Mouse (Mus musculus) neutrophil, adult 5-6 weeks (primary cell): ENCODE results near the gene Slco4c1. TPM values are rescaled to one million over a fixed set of nuclear protein-coding genes. Genes with fewer than 3 reads are reported as not detected.

Experiments used
- ATAC-seq: fragments of 151-379, 151-347 bp; 2 replicates; pipeline ENCODE4 v1.8.0; 2017; ENCODE audit warnings: mild to moderate bottlenecking, moderate TSS enrichment; ENCODE audit not compliant: insufficient number of reproducible peaks, poor library complexity, low FRiP score, severe bottlenecking; ENCODE audit errors: extremely low read depth
- total RNA-seq: library from RNA; stranded (forward); fragments of 200-1000 nt; gene quantifications from 2 replicates; pipeline ENCODE4 v1.2.3, GENCODE M21; 2017

Gene Slco4c1
- 8.6 and 9.3 TPM in 2 replicates for total RNA-seq

DNA sequence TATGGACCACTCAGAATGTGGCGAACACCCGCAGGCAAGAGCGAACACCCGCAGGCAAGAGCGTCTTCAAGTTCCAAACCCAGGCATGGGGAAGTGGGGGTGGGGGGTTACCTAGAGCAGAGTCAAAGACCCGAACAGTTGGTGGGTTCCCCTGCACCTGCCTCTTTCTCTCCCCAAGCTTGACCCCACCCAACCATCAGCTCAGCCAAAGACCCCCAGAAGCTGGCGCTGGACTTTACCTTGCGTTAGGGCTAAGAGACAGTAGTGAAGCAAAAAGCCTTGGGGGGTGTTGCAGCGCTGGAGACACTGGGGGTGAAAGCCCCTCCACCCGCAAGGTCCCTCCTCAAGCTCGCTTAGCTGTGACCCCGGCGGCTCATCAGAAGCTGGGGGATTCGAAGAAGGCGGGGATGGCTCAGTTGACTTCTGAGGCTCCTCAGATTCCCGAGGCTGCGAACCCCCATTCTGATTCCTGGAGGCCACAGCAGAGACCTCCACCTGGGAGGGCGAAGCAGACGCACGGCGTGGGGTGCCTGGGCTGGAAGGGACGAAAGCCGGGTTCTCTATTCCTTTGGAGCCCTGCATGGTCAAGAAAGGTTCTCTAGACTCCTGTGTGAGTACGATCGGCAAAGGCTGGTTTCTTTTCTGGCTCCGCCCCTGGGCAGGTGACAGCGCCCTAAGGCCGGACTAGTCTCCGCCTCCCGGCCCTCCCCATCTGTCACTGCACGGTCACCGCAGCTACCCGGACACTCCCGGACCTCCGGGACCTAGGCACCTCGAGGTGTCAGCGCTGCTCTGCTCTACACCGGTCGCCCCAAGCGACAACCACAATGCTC lies at the start of gene Slco4c1:
Slco4c1 (minus strand) TSS at position 644 of the 833 bp plus-strand sequence.
- peak; percentile 98 for ATAC-seq

DNA sequence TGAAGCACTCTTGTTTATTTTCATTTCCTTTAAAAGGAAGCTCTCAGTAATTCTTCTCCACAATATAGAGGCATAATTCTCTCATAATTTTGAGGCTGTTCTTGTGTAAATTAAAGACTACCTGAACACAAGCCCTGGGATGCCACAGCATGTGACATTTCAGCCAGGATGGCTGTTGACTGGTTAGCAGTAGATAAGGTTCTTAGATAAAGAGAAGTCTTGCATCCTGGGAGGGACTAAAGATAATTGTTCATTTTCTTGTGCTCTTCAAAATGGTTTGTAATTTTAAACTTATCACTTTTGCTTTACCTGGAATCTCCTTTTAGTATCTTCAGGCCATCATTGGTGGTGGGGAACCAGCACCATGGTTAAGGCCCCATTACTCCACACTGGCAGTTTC lies 45.4 kb upstream of the Slco4c1 start:
- no peak for ATAC-seq

DNA sequence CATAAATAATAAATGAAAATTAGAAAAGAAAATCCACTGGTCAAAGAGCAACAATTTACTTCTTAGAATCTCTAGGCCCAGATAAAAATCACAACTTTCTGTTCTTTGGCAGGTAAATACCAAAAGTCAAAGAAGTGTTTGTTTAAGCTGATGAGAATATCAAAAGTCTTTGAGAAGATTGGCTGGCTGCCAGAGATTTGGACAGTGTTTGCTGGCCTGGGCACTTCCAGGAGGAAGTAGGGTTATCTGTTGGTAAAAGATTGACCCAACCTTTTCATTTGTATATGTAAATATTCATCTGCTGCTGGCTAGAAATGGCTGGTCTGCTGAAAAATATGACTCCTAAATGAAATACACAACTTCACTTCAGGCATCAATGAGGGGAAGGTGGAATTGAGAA lies 11.8 kb upstream of the Slco4c1 start:
- ATAC-seq, result no peak

DNA sequence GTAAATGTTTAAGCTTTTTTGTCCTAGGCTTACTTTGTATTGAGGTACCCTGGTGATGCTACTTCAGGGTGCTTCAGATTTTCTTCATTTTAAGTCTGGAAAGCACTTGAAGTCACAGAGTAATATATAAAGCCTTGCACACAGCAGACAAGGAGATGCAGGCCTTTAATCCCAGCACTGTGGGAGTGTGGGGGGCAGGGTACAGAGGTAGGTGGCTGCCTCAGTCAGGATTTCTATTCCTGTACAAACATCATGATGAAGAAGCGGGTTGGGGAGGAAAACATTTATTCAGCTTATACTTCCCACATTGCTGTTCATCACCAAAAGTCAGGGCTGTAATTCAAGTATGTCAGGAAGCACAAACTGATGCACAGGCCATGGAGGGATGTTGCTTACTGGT lies 6.6 kb upstream of the Slco4c1 start:
- no peak for ATAC-seq

DNA sequence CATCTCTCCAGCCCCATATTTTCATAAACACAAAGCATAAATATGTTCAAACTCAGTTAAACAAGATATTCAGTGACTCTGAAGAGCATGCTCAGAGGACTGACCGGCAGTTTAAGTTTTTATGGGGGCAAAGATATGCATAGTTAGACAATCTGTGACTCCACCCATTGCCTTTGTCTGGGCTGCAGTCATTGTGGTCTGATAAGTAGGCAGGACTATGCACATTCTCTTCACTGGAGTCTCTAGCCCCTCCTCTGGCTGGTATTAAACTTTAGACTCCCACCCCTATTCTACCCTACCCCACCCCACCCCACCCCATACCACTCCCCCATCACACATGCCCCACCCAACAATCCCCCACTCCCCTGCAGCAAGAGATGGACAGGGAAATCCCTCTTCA lies 4.1 kb upstream of the Slco4c1 start:
- ATAC-seq, result no peak

DNA sequence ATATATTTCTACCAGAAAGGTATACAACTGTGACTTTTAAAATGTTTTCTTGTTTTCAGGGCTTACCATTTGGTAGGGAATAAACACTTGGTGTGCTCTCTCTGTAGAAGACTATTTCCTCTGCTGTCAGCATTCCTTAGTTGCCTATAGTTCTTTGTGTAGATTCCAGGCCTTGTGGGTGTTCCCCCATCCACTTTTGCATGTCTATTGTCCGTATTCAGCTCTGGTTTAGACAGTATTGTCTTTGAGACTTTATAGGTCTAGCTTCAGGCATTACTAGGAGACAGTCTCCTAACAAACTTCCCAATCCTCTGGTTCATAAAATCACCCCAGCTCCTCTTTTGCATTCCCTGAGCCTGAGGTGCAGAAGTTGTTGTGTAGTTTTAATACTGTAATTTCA lies 2.7 kb upstream of the Slco4c1 start:
- ATAC-seq, result no peak

DNA sequence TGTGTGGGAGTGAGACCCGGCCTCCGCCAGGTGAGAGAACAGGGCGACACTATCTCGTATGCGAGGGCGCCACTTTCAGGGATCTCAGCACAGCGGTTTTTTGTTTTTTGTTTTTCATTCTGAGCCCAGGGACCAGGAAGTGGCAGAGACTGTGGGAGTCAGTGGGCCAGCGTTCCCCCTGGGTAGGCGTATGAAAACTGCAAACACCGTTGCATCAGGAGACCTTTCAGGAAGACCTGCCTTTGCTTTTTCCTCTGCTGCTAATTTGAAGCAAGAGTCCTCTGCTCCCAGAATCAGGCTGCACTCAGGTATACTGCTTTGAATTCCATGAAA lies 356 bp upstream of the Slco4c1 start:
- no peak for ATAC-seq

DNA sequence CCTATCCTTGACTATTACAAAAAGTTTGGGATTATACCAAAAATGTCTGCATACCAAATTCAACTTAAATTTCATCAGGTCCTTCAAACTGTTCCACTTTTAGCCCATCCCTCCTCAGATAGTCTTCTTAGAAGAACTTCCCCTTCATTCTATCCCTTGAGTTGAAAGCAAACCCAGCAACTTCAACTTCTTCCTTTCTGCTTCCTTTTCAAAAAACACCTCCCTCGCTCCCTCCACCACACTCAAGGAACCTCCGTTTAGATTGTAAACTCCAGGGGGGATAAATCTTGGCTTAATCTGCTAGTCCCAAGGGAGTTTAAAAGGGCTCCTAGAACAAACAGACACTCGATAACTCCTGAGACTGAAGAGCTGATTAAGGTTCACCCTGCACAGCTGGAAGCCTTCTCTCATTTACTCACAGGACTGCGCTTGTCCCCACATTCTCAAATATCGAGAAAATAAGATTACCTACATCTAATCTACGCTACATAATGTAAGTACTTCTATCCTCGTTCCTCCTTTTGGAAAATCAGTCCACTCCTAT lies 1.1 kb downstream of the Slco4c1 start:
- ATAC-seq, result no peak

DNA sequence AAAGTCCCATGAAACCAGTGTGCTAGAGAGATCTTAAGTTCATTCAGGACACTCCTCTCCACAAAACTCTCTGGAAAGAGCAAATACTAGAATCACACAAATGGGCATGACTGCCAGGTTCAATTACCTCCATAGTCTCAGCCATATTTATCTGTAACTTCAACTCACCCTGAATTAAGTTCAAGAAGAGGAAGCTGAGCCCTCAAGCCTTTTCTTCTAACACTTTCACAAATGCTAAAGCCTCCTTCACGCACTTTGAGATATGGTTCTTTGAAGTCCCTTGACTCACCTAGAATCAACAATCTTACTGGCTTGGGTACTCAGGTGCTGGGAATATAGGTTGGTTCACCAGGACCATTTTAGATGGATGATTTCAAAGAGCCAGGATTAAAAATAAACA lies 3.2 kb downstream of the Slco4c1 start:
- ATAC-seq, result no peak

DNA sequence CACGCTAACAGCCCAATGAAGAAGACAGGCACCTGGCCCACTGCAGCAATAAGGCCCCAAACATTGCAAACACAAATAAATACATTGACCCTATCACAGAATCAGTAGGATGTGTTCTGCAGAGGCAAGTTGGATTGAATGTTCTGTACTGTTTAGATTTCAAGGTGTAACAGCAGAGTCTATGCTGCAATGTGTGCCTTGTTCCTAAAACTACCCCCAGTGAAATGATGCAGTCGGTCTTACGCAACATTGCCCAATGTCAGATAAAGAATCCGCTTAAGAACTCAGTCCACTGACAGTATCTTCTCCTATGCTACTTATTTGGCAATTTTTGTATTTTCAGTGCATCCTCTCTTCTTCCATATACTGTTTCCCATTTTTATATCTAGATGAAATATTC lies 6.0 kb downstream of the Slco4c1 start:
- peak; percentile 91 for ATAC-seq

DNA sequence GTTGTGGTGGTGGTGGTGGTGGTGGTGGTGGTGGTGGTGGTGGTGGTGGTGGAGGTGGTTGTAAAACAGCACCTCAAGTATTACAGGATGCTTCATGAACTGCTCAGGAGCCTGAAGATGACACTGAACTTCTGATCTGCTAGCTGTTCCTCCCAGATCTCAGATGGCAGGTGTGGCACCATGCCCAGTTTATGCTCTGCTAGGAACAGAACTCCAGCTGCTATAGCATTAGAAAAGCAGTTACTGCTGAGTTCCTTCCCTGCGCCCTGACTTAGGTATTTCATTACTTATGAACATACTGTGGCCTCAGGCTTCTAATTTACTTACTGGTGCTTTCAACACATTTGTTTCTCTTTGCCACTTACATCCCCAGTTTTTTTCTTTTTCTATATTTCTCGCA lies 7.9 kb downstream of the Slco4c1 start:
- no peak for ATAC-seq

DNA sequence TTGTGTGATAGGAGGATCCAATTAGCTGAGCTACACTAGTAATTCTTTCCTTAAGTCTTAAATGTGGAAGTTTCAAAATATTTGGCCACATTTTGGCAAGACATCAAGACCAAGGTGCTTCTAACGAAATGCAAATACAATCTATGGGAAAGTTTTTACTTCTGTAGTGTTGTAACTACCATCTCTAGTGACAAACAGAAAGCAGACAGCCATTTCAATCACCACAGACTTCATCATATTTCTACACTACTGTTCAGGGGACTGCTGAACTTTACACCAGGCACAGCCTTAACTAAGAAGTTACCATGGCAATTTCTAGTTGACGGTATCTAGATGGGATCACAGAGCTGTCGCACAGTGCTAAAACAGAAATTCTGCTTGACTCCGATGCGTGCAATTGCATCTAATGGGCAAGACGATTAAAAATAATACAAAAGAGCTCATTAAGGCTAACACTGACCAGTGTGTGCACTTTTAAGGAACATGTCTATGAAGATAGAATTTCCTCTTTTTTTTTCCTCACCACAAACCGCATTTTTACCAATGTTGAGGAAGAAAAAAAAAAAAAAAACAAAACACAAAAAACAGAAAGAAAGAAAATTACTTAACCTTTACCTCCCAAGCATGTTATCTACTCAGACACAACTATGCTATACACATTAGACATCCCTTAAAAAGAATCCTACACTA lies 11.8 kb downstream of the Slco4c1 start:
- ATAC-seq, result peak; percentile 58; the same call in 1 of the 2 replicates

DNA sequence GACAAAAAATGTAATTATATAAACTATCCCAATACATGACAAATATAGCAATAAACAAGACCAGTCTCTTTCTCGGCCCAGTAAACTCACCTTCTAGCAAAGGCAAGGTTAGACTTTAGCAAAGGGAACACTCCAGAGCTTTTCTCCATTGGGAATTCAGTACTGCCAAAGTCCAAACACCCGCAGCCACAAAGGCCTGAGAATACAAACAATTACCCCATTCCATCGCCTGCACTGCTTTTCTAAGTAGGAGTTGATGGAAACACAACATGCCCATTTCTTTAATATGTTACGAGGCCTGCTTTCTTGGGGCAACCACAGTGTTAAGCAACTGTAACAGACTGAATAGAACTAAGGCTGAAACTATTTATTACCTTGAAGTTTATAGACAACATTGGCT lies 18.4 kb downstream of the Slco4c1 start:
- ATAC-seq, result no peak

DNA sequence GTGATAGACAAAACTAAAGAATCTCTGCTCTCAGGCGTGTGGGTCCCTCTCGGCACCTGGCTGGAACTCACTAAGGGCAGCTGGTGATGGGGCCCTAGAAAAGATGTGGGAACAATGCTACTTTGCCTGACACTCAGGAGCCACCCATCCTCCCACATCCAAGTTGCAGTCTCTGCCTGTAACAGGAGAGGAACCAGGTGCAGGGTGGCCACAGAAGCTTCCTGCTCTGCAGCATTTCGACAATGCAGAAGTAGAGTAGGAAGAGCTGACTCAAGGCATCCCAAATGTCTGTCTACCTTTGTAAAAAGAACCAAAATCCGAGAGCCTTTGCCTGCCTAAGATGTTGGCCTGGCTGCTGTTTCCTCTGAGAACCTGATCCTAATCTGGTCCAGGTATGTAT lies 22.9 kb downstream of the Slco4c1 start:
- peak; percentile 63; the same call in 1 of the 2 replicates for ATAC-seq

DNA sequence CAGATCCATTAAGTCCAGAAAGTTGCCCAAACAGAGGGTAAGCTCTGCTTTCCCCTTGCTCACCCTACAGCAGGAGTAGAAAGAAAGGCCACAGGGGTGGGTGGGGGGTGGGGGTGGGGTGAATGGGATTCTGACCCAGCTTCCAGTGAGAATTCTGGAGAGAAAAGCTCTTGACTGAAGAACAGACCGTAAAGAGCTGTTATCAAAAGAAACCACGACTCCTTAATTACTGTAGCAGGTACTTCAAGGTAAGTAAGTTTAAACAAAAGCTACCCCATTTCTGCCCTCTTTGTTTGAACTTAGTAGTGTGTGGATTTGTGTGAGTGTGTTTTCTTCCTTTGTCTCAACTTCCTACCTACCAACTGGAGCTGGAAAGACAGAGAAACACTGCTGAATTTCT lies 23.4 kb downstream of the Slco4c1 start:
- ATAC-seq, result no peak

DNA sequence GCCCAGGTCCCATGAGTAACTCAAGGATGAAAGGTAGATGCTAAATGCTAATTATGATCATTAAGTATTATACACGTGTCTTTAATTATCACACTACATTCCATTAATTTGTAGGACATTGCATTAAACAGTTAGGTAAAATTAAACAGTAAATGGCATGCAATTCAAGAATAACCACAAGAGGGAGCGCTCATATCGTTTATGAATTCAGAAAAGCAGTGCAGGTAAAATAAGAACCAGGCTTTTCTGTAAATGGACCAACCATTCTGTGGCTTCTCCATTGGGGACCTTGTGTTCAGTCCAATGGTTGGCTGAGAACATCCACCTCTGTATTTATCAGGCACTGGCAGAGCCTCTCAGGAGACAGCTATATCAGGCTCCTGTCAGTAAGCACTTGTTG lies 25.2 kb downstream of the Slco4c1 start:
- ATAC-seq, result peak; percentile 56; the same call in 1 of the 2 replicates

DNA sequence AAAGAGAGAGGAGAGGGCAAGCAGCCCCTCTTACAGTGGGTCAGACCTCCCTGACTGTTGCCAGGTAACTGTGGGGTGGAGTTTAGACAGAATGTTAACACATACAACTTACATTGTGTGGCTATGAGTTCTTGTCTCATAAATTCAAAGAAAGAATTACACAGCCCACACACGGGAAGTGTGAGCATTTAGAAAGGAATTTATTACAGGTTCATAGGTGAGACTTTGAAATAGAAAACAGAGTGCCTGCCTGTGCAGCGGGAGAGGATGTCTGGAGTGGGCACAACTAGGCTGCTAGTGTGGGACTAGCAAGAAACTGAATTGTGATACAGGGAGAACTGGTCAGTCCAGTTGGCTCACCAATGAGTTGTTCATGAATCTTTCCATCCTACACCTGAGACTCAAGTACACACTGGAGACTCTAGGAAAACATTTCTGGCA lies 66.7 kb downstream of the Slco4c1 start:
- ATAC-seq, result no peak

DNA sequence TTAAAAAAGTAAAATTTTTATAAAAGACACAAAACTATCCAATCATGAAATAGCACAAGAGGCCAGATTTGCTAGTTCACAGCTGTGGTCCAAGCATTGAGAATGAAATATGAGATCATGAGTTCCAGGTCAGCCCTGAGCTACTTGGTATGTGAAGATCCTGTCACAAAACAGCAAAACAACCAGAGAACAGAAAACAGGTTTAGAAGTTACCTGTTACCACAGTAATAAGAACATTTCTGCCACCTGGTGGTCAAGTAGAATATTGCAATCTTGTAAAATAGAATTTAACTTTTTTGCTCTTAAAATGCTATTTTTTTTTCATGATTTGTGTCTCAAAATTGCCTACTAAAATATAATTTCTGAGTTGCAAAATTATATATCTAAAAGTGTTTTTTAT lies 70.4 kb downstream of the Slco4c1 start:
- ATAC-seq, result peak; percentile 26; the same call in 1 of the 2 replicates

DNA sequence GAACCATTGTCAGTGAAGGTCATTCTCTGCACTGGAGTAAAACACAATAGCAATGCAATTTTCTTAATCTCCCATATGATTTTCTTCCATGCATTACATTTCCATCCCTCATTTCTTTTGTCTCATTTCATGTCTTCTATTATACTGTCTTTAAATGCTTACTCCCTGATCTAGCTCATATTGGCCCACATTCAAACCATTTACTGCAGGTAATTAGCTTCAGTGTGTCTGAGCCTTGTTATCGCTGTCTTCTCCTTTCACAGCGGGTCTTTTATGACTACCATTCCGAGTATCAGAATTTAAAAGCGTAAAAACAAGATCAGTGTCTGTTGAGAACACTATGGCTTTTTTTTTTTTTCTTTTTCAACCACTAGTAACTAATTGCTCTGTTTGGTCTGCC lies 77.3 kb downstream of the Slco4c1 start:
- no peak for ATAC-seq

DNA sequence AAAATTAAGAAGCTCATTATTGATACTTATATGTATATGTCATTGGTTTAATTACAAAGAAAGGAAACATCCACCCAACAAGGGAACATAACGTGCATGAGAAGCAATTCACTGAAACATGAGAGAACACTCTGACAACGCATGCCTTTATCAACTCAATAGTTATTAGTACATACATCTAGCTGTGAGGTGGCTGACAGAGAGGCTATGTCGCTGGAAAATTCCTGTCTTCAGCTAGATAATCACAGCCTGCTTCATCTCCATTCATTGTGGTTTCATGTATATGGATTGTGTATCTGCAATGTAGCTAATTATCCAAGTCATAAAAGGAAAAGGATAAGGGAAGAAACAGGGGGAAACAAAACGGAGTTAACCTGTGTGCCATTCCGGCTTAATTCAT lies 77.7 kb downstream of the Slco4c1 start:
- no peak for ATAC-seq
